Mouse (Mus musculus) stomach, postnatal 0 days (tissue): ENCODE results near the gene Adk. TPM values are rescaled to one million over a fixed set of nuclear protein-coding genes. Genes with fewer than 3 reads are reported as not detected.

Experiments used
- ATAC-seq: fragments of 200-750 bp; cut with Nextera tagmentation; 2 replicates; pipeline ENCODE4 v1.8.0; 2017; ENCODE audit not compliant: low FRiP score, low TSS enrichment
- DNase-seq: peaks from one replicate; pipeline ENCODE4 v3.0.0-alpha.2; 2016; ENCODE audit warnings: low spot score
- H3K27ac ChIP-seq: fragments of 300-500 bp; sonication (generic); replicated peaks from 2 replicates; pipeline ENCODE4 v1.5.1; 2014; ENCODE audit warnings: mild to moderate bottlenecking, control low read depth
- H3K27me3 ChIP-seq: fragments of 300-500 bp; sonication (generic); 2 replicates; pipeline ENCODE4 v1.6.1; 2014; ENCODE audit warnings: low read length; ENCODE audit not compliant: control insufficient read depth, insufficient read depth
- H3K36me3 ChIP-seq: fragments of 300-500 bp; sonication (generic); 2 replicates; pipeline ENCODE4 v1.6.1; 2014; ENCODE audit warnings: low read length, mixed read lengths; ENCODE audit not compliant: control insufficient read depth, insufficient read depth
- H3K4me1 ChIP-seq: fragments of 300-500 bp; sonication (generic); replicated peaks from 2 replicates; pipeline ENCODE4 v1.6.1; 2014; ENCODE audit warnings: antibody characterized with exemption; ENCODE audit not compliant: control insufficient read depth, insufficient read depth
- H3K4me2 ChIP-seq: fragments of 300-500 bp; sonication (generic); replicated peaks from 2 replicates; pipeline ENCODE4 v1.6.1; 2014; ENCODE audit warnings: low read depth, mild to moderate bottlenecking, control low read depth, moderate library complexity
- H3K4me3 ChIP-seq: fragments of 300-500 bp; sonication (generic); 2 replicates; pipeline ENCODE4 v1.5.1; 2014; ENCODE audit warnings: low read depth, low read length, control low read depth
- H3K9ac ChIP-seq: fragments of 300-500 bp; sonication (generic); 2 replicates; pipeline ENCODE4 v1.6.1; 2014; ENCODE audit warnings: mild to moderate bottlenecking, low read length, control low read depth, mixed read lengths
- H3K9me3 ChIP-seq: fragments of 300-500 bp; sonication (generic); 2 replicates; pipeline ENCODE4 v1.6.1; 2016; ENCODE audit warnings: low read length; ENCODE audit not compliant: control insufficient read depth
- CTCF ChIP-seq: IDR thresholded peaks from 2 replicates; pipeline ENCODE4 v1.5.1; 2016; ENCODE audit warnings: antibody characterized with exemption, low read depth, mild to moderate bottlenecking, moderate library complexity
- EP300 ChIP-seq: optimal IDR thresholded peaks from 2 replicates; pipeline ENCODE3; 2016; ENCODE audit warnings: antibody characterized with exemption
- WGBS: fragments of 180-500 bp; shearing (Covaris S2); extraction: QIAGEN DNeasy Blood & Tissue Kit; methylation state at CpG from one replicate; pipeline ENCODE4 v1.1.7; 2014; 5-methylcytosine and 5-hydroxymethylcytosine counted together
- polyA plus RNA-seq: library from polyadenylated mRNA; unstranded; fragments of >200 nt; fragmentation: Nextera tagmentation; extraction: Ambion mirVana; gene quantifications from 2 replicates; pipeline ENCODE4 v1.2.1, GENCODE M21; 2015

The Adk gene
- polyA plus RNA-seq, 1 experiment from 2014 or later: 106 TPM

DNA sequence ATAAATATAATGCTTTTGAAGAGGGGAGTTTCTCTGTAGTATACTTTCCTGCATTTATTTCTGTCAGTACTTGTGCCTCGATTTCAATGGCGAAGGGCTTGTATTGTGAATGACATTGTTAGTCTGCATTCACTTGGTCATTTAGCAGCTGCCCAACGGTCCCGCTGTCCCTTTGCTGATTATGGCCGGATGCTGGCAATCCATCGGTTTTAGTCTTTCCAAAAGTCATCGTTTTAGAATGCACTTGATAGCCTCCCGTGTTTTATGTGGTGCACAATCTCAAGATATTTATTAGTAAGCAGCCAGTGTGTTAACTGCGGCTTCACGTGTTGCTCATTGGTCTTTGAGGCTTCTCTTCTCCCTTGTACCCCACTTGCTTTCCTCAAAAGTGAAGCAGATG lies 113.3 kb downstream of the Adk start:
- H3K9me3 ChIP-seq: no peaks in the 10 kb centered on the region
- ATAC-seq (no peak), DNase-seq (no peak)
- no peaks in the 10 kb centered on the region for H3K36me3 ChIP-seq
- no peak for TF ChIP-seq EP300
- TF ChIP-seq CTCF: no peak
- H3K27me3 ChIP-seq: no peaks in the 10 kb centered on the region
- no peak overlapping the region for H3K4me3 ChIP-seq
- no peak overlapping the region for H3K27ac ChIP-seq
- no peak overlapping the region for H3K9ac ChIP-seq
- WGBS: 90% methylated on average over 10 of the region's 10 CpGs
- H3K4me2 ChIP-seq: no peak overlapping the region
- H3K4me1 ChIP-seq: no peaks in the 10 kb centered on the region

GRCm38 (mm10) chr14:21166114-21166513 lies 113.7 kb downstream of the Adk start:
- Histone ChIP-seq H3K4me1 (no peaks in the 10 kb centered on the region), H3K27ac (no peak overlapping the region), H3K36me3 (no peaks in the 10 kb centered on the region), H3K9ac (no peak overlapping the region), H3K27me3 (no peaks in the 10 kb centered on the region), H3K9me3 (no peaks in the 10 kb centered on the region), H3K4me2 (no peak overlapping the region), H3K4me3 (no peak overlapping the region)
- DNase-seq: no peak
- 100% methylated on average over 3 of the region's 3 CpGs for WGBS
- TF ChIP-seq CTCF: no peak
- TF ChIP-seq EP300: no peak
- ATAC-seq: no peak

- Histone ChIP-seq H3K4me1 (no peaks in the 10 kb centered on the region), H3K27me3 (no peaks in the 10 kb centered on the region), H3K4me2 (no peak overlapping the region), H3K36me3 (no peaks in the 10 kb centered on the region), H3K4me3 (no peak overlapping the region), H3K27ac (no peak overlapping the region), H3K9ac (no peak overlapping the region), H3K9me3 (no peaks in the 10 kb centered on the region)
- DNase-seq (no peak), ATAC-seq (no peak)
- 94% methylated on average over 1 of the region's 1 CpGs for WGBS
- TF ChIP-seq EP300: no peak
- no peak for TF ChIP-seq CTCF
These were observed 121.8 kb downstream of the Adk start for GRCm38 (mm10) chr14:21173973-21174745.

- TF ChIP-seq EP300 (no peak), CTCF (no peak)
These were observed 122.4 kb downstream of the Adk start for GRCm38 (mm10) chr14:21174804-21175203.

DNA sequence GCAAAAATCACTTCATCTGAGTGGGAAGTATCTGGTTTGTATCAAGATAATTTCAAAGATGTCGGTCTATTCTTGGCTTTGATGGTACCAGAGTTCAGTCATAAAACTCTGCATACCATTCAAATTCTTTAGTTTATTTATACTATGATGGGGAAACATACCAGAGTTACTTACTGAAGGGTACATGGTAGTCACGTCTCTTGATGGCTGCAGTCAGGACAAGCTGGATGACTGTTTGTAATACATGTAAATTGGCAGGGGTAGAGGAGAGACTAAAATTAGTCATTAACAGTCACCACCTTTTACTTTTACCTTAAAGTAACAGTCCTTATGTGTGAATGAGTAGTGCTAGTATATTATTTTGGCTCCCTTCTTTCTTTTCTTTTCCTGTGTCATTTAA lies 125.4 kb downstream of the Adk start:
- TF ChIP-seq EP300 (no peak), CTCF (no peak)
- H3K27ac ChIP-seq: no peak overlapping the region
- no peak overlapping the region for H3K4me2 ChIP-seq
- H3K36me3 ChIP-seq: no peaks in the 10 kb centered on the region
- H3K27me3 ChIP-seq: no peaks in the 10 kb centered on the region
- ATAC-seq (no peak), DNase-seq (no peak)
- no peak overlapping the region for H3K9ac ChIP-seq
- H3K4me3 ChIP-seq: no peak overlapping the region
- H3K4me1 ChIP-seq: no peaks in the 10 kb centered on the region
- H3K9me3 ChIP-seq: no peaks in the 10 kb centered on the region
- WGBS: 39% methylated on average over 2 of the region's 2 CpGs

More at GRCm38 (mm10) chr14:21174804-21175203, 122.4 kb downstream of the Adk start:
- H3K4me2 ChIP-seq: no peak overlapping the region
- H3K4me3 ChIP-seq: no peak overlapping the region
- no peaks in the 10 kb centered on the region for H3K9me3 ChIP-seq
- H3K27me3 ChIP-seq: no peaks in the 10 kb centered on the region
- no peak overlapping the region for H3K27ac ChIP-seq
- no peak for ATAC-seq
- no peak for DNase-seq
- H3K36me3 ChIP-seq: no peaks in the 10 kb centered on the region
- H3K4me1 ChIP-seq: no peaks in the 10 kb centered on the region
- no peak overlapping the region for H3K9ac ChIP-seq
- WGBS: 68% methylated on average over 2 of the region's 2 CpGs

DNA sequence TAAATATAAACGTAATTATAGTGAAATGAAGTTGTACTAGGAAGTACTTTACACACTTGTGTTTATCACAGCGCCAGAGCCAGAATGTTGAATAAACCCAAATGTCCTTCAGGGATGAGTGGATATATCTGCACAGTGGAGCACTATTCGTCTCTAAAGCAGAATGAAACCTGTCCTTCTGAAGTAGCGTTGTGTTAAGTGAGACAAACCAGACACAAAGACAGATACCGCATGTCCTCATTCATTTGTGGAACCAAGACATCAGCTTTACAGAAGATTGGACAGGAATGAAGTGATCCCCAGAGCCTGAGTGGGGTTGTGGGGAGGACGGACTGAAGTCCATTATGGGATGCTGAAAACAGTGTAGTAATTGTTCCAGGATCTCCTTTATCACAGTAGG lies 126.0 kb downstream of the Adk start:
- DNase-seq (no peak), ATAC-seq (no peak)
- no peak overlapping the region for H3K27ac ChIP-seq
- no peaks in the 10 kb centered on the region for H3K36me3 ChIP-seq
- WGBS: 75% methylated on average over 6 of the region's 6 CpGs
- no peaks in the 10 kb centered on the region for H3K9me3 ChIP-seq
- H3K4me1 ChIP-seq: no peaks in the 10 kb centered on the region
- TF ChIP-seq EP300 (no peak), CTCF (no peak)
- no peaks in the 10 kb centered on the region for H3K27me3 ChIP-seq
- no peak overlapping the region for H3K4me2 ChIP-seq
- H3K4me3 ChIP-seq: no peak overlapping the region
- no peak overlapping the region for H3K9ac ChIP-seq
